Mouse (Mus musculus) cerebellum, adult (tissue): ENCODE data around the gene Gm13694.
A peak's percentile ranks its signal among the peaks of the same experiment; 100 is the strongest.
"Not testable (repeated sequence)": the region's sequence is repeated elsewhere in the genome, so short reads cannot be mapped to it uniquely, and the experiment has no call there.

Source experiments
- ATAC-seq: cut with Nextera tagmentation; 2 replicates; pipeline ENCODE4 v1.9.2; 2017; ENCODE audit warnings: mild to moderate bottlenecking, moderate library complexity, mixed read lengths; ENCODE audit not compliant: insufficient number of reproducible peaks, low FRiP score, low TSS enrichment

Gm13694 gene

GRCm38 (mm10) chr2:83978633-83979032 lies at the start of gene Gm13694:
Gene Gm13694, plus strand, starts transcription at chr2:83978933.
- ATAC-seq = not testable (repeated sequence)

DNA sequence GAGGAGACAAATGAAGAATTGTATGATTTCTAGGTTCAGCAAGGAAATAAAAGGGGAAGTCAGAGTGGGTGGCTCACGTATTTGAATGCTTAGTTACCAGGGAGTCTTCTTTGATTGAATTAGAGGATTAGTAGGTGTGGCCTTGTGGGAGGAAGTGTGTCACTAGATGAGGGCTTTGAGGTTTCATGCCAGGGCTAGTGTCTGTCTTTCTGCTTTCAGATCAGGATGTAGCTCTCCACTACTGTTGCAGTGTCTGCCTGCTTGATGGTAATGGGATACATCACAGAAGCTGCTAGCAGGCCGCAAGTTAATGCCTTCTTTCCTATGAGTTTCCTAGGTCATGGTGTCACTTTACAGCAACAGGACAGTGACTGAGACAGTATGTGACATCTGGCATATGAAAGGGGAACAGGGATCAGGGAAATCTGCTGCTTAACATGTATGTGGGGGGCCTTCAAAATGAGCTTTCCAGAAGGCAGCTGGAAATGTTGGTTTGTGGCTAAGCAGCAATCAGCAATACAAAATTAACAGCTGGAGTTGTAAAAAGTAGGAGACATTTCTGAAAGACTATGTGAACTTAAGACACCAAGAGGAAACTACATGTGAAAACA lies 49.1 kb upstream of the Gm13694 start:
- no peak for ATAC-seq

- peak; percentile 83 for ATAC-seq
These were observed 37.8 kb upstream of the Gm13694 start, which contains the start of gene Zswim2 for GRCm38 (mm10) chr2:83940931-83941361. Gene Zswim2, minus strand, starts transcription at chr2:83941228.

DNA sequence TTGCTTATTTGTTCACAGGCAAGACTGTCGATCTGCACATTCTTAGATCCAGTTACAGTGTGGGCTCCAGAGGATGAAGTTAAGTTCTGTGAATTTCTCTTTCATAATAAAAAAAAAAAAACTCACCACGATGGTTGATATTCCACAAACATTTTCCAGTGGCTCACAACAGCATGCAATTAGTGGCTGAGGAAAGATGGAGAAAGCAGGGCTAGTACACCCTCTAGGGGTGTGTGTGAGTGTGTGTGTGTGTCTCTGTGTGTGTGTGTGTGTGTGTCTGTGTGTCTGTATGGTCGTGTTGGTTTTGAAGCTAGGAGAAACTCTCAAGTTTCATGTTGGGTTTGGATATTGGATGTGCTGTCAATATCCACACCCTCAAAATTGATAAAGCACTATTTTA lies 37.4 kb upstream of the Gm13694 start:
- ATAC-seq = no peak

DNA sequence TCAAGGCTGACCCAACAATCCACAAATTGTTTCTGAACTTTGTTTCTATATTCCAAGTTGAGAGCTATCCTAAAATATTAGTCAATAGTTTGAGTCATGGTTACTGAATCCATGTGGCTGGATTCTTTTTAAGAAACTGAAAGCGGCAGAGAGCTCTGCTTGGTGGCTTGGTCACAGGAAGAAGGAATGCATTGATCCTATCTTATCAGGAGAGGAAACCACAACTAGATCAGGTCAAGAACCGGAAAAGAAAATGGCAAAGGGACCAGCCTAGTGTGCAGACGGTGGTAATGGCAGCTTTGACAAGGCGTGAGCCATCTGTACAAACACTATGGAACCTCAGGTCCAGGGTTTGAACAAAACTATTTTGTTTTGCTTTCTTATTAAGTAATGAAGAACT lies 36.9 kb upstream of the Gm13694 start:
- ATAC-seq = no peak

GRCm38 (mm10) chr2:83955393-83955792 lies 23.3 kb upstream of the Gm13694 start, which contains the start of gene Gm13698:
Gene Gm13698, plus strand, starts transcription at chr2:83955693.
- not testable (repeated sequence) for ATAC-seq

DNA sequence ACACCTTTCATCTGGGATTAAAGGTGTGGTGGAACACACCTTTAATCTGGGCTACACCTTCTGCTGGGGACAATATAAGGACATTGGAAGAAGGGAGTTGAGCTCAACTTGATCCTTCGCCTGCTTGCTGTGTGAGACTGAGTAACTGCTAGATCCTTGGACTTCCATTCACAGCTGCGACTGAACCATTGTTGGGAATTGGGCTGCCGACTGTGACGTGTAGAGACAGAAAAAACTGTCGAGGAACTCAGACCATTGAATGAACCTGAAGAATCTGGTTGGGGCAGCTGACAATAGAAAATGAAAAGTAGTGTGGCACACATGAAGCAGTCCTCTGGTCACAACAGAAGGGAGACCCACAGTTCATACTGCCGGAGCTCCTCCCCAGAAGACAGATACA lies 17.5 kb upstream of the Gm13694 start, which contains the start of gene Gm13693:
Gm13693 (plus strand) TSS at position 301 of the 400 bp plus-strand sequence.
- ATAC-seq = not testable (repeated sequence)

- not testable (repeated sequence) for ATAC-seq
These were observed 11.7 kb upstream of the Gm13694 start, which contains the start of gene Gm13695 for GRCm38 (mm10) chr2:83967013-83967412. Gene Gm13695, plus strand, starts transcription at chr2:83967313.

GRCm38 (mm10) chr2:83972823-83973222 lies 5.9 kb upstream of the Gm13694 start, which contains the start of gene Gm13696:
Gene Gm13696, plus strand, starts transcription at chr2:83973123.
- not testable (repeated sequence) for ATAC-seq

- not testable (repeated sequence) for ATAC-seq
These were observed 5.7 kb downstream of the Gm13694 start, which contains the start of gene Gm13697 for GRCm38 (mm10) chr2:83984443-83984842. Gene Gm13697, plus strand, starts transcription at chr2:83984743.

DNA sequence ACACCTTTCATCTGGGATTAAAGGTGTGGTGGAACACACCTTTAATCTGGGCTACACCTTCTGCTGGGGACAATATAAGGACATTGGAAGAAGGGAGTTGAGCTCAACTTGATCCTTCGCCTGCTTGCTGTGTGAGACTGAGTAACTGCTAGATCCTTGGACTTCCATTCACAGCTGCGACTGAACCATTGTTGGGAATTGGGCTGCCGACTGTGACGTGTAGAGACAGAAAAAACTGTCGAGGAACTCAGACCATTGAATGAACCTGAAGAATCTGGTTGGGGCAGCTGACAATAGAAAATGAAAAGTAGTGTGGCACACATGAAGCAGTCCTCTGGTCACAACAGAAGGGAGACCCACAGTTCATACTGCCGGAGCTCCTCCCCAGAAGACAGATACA lies 11.5 kb downstream of the Gm13694 start, which contains the start of gene Gm13691:
Gm13691 (plus strand) TSS at position 301 of the 400 bp plus-strand sequence.
- ATAC-seq = not testable (repeated sequence)

- ATAC-seq = not testable (repeated sequence)
These were observed 15.0 kb downstream of the Gm13694 start for GRCm38 (mm10) chr2:83993639-83994255.

- not testable (repeated sequence) for ATAC-seq
These were observed 15.8 kb downstream of the Gm13694 start for GRCm38 (mm10) chr2:83994526-83994925.

- no peak for ATAC-seq
These were observed 30.2 kb downstream of the Gm13694 start for GRCm38 (mm10) chr2:84008913-84009312.

GRCm38 (mm10) chr2:84009818-84010217 lies 31.1 kb downstream of the Gm13694 start:
- no peak for ATAC-seq

DNA sequence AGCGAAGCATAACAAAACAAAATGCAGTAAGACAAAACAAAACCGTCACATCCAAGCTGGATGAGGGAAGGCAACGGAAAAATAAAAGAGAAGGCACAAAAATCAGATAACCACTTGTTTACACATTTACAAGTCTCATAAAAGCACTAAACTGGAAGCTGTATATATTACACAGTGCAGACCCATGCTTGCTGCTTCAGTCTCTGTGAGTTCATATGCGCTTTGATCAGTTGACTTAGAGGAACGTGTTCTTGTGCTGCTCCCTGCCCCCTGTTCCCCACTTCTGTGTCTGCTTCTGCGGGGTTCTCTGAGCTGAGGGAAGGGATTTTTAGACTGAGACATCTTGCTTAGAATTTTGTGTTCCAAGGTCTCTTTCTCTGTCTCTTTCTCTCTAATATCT lies 35.8 kb downstream of the Gm13694 start:
- no peak for ATAC-seq

DNA sequence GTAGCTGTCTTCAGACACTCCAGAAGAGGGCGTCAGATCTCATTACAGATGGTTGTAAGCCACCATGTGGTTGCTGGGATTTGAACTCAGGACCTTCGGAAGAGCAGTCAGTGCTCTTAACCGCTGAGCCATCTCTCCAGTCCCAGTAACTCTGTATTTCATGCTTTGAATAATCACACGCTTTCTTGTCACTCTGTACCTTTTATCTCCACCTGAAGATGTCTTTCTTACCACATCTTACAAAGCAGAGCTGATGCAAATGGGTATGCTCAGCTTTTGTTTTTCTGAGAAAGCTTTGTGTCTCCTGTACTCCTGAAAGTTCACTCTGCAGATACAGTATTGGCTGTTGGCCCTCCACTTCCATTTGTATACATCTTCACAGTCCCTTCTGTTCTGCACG lies 37.6 kb downstream of the Gm13694 start:
- ATAC-seq = not testable (repeated sequence)

GRCm38 (mm10) chr2:84018330-84018729 lies 39.6 kb downstream of the Gm13694 start:
- no peak for ATAC-seq

DNA sequence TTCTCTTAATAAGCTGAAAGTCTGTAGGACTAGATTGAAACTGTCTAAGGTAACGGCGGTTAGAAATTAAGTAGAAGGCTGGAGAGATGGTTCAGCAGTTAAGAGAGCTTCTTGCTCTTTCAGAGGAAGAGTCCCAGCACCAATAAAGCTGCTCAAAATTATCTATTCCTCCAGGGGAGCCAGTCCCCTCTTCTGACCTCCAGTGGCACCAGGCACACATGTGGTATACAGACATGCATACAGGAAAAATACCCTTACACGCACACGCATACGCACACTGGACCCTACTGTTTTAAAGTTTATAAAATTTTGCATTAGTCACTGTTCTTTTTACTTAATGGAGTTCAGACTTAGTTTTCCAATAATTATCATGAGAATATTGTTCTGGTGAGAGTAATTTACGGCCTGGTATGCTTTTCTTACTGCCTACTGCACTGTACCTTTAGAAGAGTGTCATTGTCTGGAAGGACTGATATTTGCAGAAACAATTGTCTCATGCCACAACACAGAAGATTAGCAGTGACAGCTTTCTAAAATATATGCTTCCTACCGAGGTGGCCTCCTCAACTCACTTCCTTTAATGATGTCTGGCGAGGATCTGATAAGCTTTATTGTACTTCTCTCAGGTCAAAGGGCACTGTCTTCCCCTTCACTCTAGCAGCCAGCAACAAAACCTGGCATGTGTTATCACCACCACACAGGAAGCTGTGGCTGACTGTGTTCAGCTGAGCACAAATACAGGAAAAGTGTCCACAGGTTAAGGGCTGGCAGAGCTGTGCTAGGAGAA lies 41.0 kb downstream of the Gm13694 start:
- ATAC-seq = no peak

DNA sequence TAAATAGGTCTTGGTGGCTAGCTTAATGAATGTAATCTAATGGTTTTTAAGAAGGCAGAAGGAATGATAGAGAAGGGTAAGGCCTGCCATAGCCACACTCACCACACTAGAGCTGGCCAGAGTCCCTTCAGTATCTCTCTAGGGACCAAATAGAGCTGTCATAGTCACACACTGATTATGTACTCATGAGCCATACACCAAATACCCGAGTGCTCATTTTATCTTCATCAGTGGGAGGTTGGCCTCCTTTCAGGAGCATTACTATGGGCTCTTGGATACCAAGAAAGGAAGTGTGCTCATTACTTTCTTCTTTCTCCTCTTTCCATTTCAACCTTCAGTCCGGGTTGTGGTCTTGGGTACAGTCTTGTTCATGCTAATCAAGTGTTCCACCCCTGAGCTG lies 43.2 kb downstream of the Gm13694 start:
- ATAC-seq = no peak

DNA sequence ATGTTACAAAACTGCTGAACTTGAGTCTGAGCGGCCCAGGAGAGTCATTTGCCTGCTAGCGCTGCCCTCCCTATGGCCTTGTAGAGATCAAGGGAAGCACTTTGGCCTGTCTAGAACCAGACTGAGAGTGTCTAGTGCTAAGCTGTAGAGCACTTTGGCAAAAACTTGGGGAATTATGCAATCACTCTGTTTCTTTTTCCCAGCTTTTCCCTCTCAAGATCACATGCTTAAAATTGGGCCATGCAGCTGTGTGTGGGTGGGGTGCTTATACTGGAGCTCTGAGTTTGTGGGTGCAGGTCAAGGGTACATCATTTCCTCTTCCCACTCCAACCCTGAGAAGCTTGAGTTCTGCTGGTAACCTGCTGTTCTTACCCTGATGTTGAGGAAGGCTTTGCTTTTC lies 44.2 kb downstream of the Gm13694 start:
- no peak for ATAC-seq
